Mouse (Mus musculus): ENCODE measurements around the gene Hipk3.

GRCm38 (mm10) chr2:104450685-104451084 lies 43.6 kb downstream of the Hipk3 start:
- TF ChIP-seq POLR2A (IDR thresholded peaks at IDR 0.05; ENCODE audit: borderline replicate concordance, extremely low read depth, low read depth, low read length) (no peak), CTCF (IDR thresholded peaks at IDR 0.05; ENCODE audit: insufficient read depth, low read length) (no peak)
